Mouse (Mus musculus) urinary bladder, postnatal 4 days (tissue): Measurements from ENCODE around the gene Rae1.

Experiments used
- DNase-seq, 2 experiments: peaks; one replicate each; pipeline ENCODE4 v3.0.0; 2021 to 2022; ENCODE audit warnings: low spot score in 2 of 2

The Rae1 gene

GRCm38 (mm10) chr2:173027169-173027823 is 27.4 kb downstream of the Rae1 start:
- DNase-seq = no peak

- no peak for DNase-seq
These were observed 28.0 kb downstream of the Rae1 start for GRCm38 (mm10) chr2:173027824-173028495.

- no peak for DNase-seq
These were observed 28.7 kb downstream of the Rae1 start for GRCm38 (mm10) chr2:173028508-173029031.

GRCm38 (mm10) chr2:173030591-173031338 is 30.8 kb downstream of the Rae1 start:
- DNase-seq = no peak

GRCm38 (mm10) chr2:173033531-173033930 is 33.6 kb downstream of the Rae1 start:
- no peak for DNase-seq

GRCm38 (mm10) chr2:173034998-173035397 is 35.1 kb downstream of the Rae1 start:
- no peak for DNase-seq

- no peak for DNase-seq
These were observed 35.7 kb downstream of the Rae1 start for GRCm38 (mm10) chr2:173035653-173036052.

- DNase-seq = no peak
These were observed 36.1 kb downstream of the Rae1 start for GRCm38 (mm10) chr2:173036055-173036454.

GRCm38 (mm10) chr2:173036611-173037010 is 36.7 kb downstream of the Rae1 start:
- no peak for DNase-seq

GRCm38 (mm10) chr2:173037347-173037746 is 37.4 kb downstream of the Rae1 start:
- DNase-seq = no peak

GRCm38 (mm10) chr2:173037827-173038607 is 38.1 kb downstream of the Rae1 start:
- DNase-seq = no peak

- no peak for DNase-seq
These were observed 39.1 kb downstream of the Rae1 start for GRCm38 (mm10) chr2:173039041-173039440.

- DNase-seq = no peak
These were observed 40.9 kb downstream of the Rae1 start for GRCm38 (mm10) chr2:173040803-173041202.

- DNase-seq = no peak
These were observed 41.3 kb downstream of the Rae1 start for GRCm38 (mm10) chr2:173041242-173041641.

- no peak for DNase-seq
These were observed 42.0 kb downstream of the Rae1 start for GRCm38 (mm10) chr2:173041893-173042292.

- DNase-seq = no peak
These were observed 42.7 kb downstream of the Rae1 start for GRCm38 (mm10) chr2:173042504-173043162.

GRCm38 (mm10) chr2:173044198-173044970 is 44.5 kb downstream of the Rae1 start:
- DNase-seq = no peak

- DNase-seq = no peak
These were observed 46.8 kb downstream of the Rae1 start for GRCm38 (mm10) chr2:173046582-173047297.

- no peak for DNase-seq
These were observed 47.6 kb downstream of the Rae1 start for GRCm38 (mm10) chr2:173047471-173047870.
